ENCODE assay signal across 23 mouse cellular contexts in genomic region chr9:84906244-84906643, GRCm38 (mm10).
A peak's percentile ranks its signal among the peaks of the same experiment; 100 is the strongest.
DNase-seq lines count a peak whose midpoint lies in the region; TF ChIP-seq lines count a peak whose summit lies in the region.
"Had no signal": no experiment of that assay in that cellular context is flagged by ENCODE, and none has a peak within 500 bp of the region (broad histone marks: within the 10 kb centered on the region; RNA-seq: fewer than 3 reads in every experiment).

No protein-coding gene starts in this region.

- DNase-seq in adrenal gland, adult (ENCODE audit: inconsistent age in 2 of 2, low spot score in 1 of 2), result peak; percentile 4 to 30
- no peak for DNase-seq in adrenal gland, adult 18-20 months (ENCODE audit: low spot score in 2 of 2)
- peak; percentile 15 for DNase-seq in gastrocnemius, adult 2 months
- DNase-seq in gastrocnemius, postnatal 4 days (ENCODE audit: low spot score in 2 of 2), result no peak
- DNase-seq in kidney, postnatal 10 days, result peak; percentile 6
- DNase-seq in kidney, postnatal 25 days, result no peak
- DNase-seq in skeletal muscle tissue, adult 2 months (ENCODE audit: low read depth, low spot score), result peak; percentile 9
- DNase-seq: cerebellum, adult 8-10 months; cerebellum, postnatal 25 days; heart, postnatal 10 days; liver; lung, adult 2 months; retina, postnatal 1 day; right cerebral cortex, postnatal 14 days; spleen, adult 18-20 months; thymus, postnatal 14 days had no signal

- no peak for TF ChIP-seq CTCF in gastrocnemius, adult 2 months (IDR thresholded peaks at IDR 0.05)

- intact Hi-C loops in gastrocnemius, adult 2 months (cut with DNase I), result no loop called here

- no peak overlapping the region for H3K27ac ChIP-seq in gastrocnemius, adult 2 months
- H3K27ac ChIP-seq: embryonic facial prominence, embryonic 12.5 days; heart, embryonic 13.5 days; hindbrain, embryonic 14.5 days; liver, embryonic 14.5 days; midbrain, embryonic 10.5 days; midbrain, embryonic 15.5 days; neural tube, embryonic 15.5 days had no signal

- no peak overlapping the region for H3K4me3 ChIP-seq in gastrocnemius, adult 2 months
- H3K4me3 ChIP-seq: embryonic facial prominence, embryonic 12.5 days; heart, embryonic 13.5 days; midbrain, embryonic 10.5 days; midbrain, embryonic 15.5 days; neural tube, embryonic 15.5 days had no signal

Comparison
In these comparisons a context has a peak if more than half of its experiments do, and no peak if none do; other contexts are left out.
1. DNase-seq: peak in adrenal gland, adult (2 of 2), gastrocnemius, adult 2 months (single experiment), kidney, postnatal 10 days (single experiment) and skeletal muscle tissue, adult 2 months (single experiment); none in adrenal gland, adult 18-20 months (0 of 2), gastrocnemius, postnatal 4 days (0 of 2) and kidney, postnatal 25 days (0 of 2).